Mouse (Mus musculus) natural killer cell, adult 2 months (primary cell): ENCODE measurements around the gene Atf5.

Source experiments
- DNase-seq, 2 experiments: peaks; one replicate each; pipeline ENCODE4 v3.0.0; 2022; ENCODE audit warnings: low spot score in 2 of 2

Gene Atf5

GRCm38 (mm10) chr7:44816470-44817021 lies at the start of gene Atf5:
Gene Atf5, minus strand, starts transcription at chr7:44816658.
- DNase-seq = peak in 1 of 2 experiments; percentile 40

- DNase-seq = peak in 1 of 2 experiments; percentile 26
These were observed 48.4 kb upstream of the Atf5 start for GRCm38 (mm10) chr7:44864595-44865542.

GRCm38 (mm10) chr7:44863982-44864494 lies 47.6 kb upstream of the Atf5 start:
- no peak for DNase-seq

- DNase-seq = no peak
These were observed 46.8 kb upstream of the Atf5 start for GRCm38 (mm10) chr7:44863210-44863609.

GRCm38 (mm10) chr7:44862434-44862833 lies 46.0 kb upstream of the Atf5 start:
- DNase-seq = no peak

GRCm38 (mm10) chr7:44861429-44861816 lies 45.0 kb upstream of the Atf5 start:
- DNase-seq = no peak

- peak; percentile 53 to 69 for DNase-seq
These were observed 44.3 kb upstream of the Atf5 start for GRCm38 (mm10) chr7:44860576-44861428.

- DNase-seq = no peak
These were observed 43.4 kb upstream of the Atf5 start for GRCm38 (mm10) chr7:44859896-44860295.

GRCm38 (mm10) chr7:44857905-44858304 lies 41.4 kb upstream of the Atf5 start:
- peak; percentile 40 to 41 for DNase-seq

GRCm38 (mm10) chr7:44857042-44857552 lies 40.6 kb upstream of the Atf5 start, which contains the start of gene Pnkp:
Gene Pnkp, plus strand, starts transcription at chr7:44857139.
- DNase-seq = peak; percentile 75 to 81

GRCm38 (mm10) chr7:44856265-44856916 lies 39.9 kb upstream of the Atf5 start:
- no peak for DNase-seq

GRCm38 (mm10) chr7:44855036-44855435 lies 38.6 kb upstream of the Atf5 start:
- no peak for DNase-seq

- peak; percentile 74 for DNase-seq
These were observed 38.0 kb upstream of the Atf5 start for GRCm38 (mm10) chr7:44854356-44855031.

- no peak for DNase-seq
These were observed 37.3 kb upstream of the Atf5 start for GRCm38 (mm10) chr7:44853596-44854355.

- DNase-seq = no peak
These were observed 36.6 kb upstream of the Atf5 start for GRCm38 (mm10) chr7:44853065-44853464.

- DNase-seq = no peak
These were observed 36.0 kb upstream of the Atf5 start for GRCm38 (mm10) chr7:44852259-44853027.

- DNase-seq = no peak
These were observed 35.3 kb upstream of the Atf5 start for GRCm38 (mm10) chr7:44851625-44852234.
